Mouse (Mus musculus) midbrain, postnatal 0 days (tissue): ENCODE measurements at regions not wholly inside any gene's neighbourhood (a gene's known extent, or its start where the extent isn't known, plus 50 kb on each side); places are given as distances from the start of the nearest gene placed in this dataset. TPM values are rescaled to one million over a fixed set of nuclear protein-coding genes. Genes with fewer than 3 reads are reported as not detected.

Experiments
- ATAC-seq: fragments of 200-750 bp; cut with Nextera tagmentation; 2 replicates; pipeline ENCODE4 v1.8.0; 2017; ENCODE audit warnings: moderate number of reproducible peaks, mild to moderate bottlenecking, moderate TSS enrichment, moderate library complexity; ENCODE audit not compliant: low FRiP score
- DNase-seq: peaks from one replicate; pipeline ENCODE4 v3.0.0-alpha.2; 2015; ENCODE audit warnings: low spot score
- H3K27ac ChIP-seq: fragments of 300-500 bp; sonication (generic); 2 replicates; pipeline ENCODE4 v1.5.1; 2014; ENCODE audit warnings: low read depth, mild to moderate bottlenecking, low read length, mixed read lengths
- H3K27me3 ChIP-seq: fragments of 300-500 bp; sonication (generic); 2 replicates; pipeline ENCODE4 v1.6.1; 2014; ENCODE audit warnings: low read length, control low read depth, mixed read lengths; ENCODE audit not compliant: insufficient read depth
- H3K36me3 ChIP-seq: fragments of 300-500 bp; sonication (generic); 2 replicates; pipeline ENCODE4 v1.6.1; 2014; ENCODE audit warnings: low read length, control low read depth, mixed read lengths; ENCODE audit not compliant: insufficient read depth
- H3K4me1 ChIP-seq: fragments of 300-500 bp; sonication (generic); 2 replicates; pipeline ENCODE4 v1.6.1; 2014; ENCODE audit warnings: mild to moderate bottlenecking, control low read depth, antibody characterized with exemption, low read length, mixed read lengths; ENCODE audit not compliant: insufficient read depth
- H3K4me2 ChIP-seq: fragments of 300-500 bp; sonication (generic); 2 replicates; pipeline ENCODE4 v1.6.1; 2014; ENCODE audit warnings: low read depth, mild to moderate bottlenecking, low read length, mixed read lengths; ENCODE audit not compliant: poor library complexity, severe bottlenecking
- H3K4me3 ChIP-seq: fragments of 300-500 bp; sonication (generic); 2 replicates; pipeline ENCODE4 v1.5.1; 2014; ENCODE audit warnings: low read depth, mild to moderate bottlenecking, low read length, moderate library complexity
- H3K9ac ChIP-seq: fragments of 300-500 bp; sonication (generic); replicated peaks from 2 replicates; pipeline ENCODE4 v1.6.1; 2014; ENCODE audit warnings: mild to moderate bottlenecking, low read length, moderate library complexity, mixed read lengths; ENCODE audit not compliant: poor library complexity, severe bottlenecking
- H3K9me3 ChIP-seq: fragments of 300-500 bp; sonication (generic); 2 replicates; pipeline ENCODE4 v1.6.1; 2016; ENCODE audit warnings: low read length, control low read depth
- CTCF ChIP-seq: IDR thresholded peaks from 2 replicates; pipeline ENCODE4 v1.5.1; 2016; ENCODE audit warnings: antibody characterized with exemption, mild to moderate bottlenecking
- WGBS: fragments of 180-500 bp; shearing (Covaris S2); extraction: QIAGEN DNeasy Blood & Tissue Kit; methylation state at CpG from one replicate; pipeline ENCODE4 v1.1.7; 2014; 5-methylcytosine and 5-hydroxymethylcytosine counted together
- microRNA-seq: library from miRNA; unstranded; fragments of <30 nt; microRNA quantifications from one replicate; pipeline ENCODE4, GENCODE M21; 2016; ENCODE audit warnings: borderline number of aligned reads

DNA sequence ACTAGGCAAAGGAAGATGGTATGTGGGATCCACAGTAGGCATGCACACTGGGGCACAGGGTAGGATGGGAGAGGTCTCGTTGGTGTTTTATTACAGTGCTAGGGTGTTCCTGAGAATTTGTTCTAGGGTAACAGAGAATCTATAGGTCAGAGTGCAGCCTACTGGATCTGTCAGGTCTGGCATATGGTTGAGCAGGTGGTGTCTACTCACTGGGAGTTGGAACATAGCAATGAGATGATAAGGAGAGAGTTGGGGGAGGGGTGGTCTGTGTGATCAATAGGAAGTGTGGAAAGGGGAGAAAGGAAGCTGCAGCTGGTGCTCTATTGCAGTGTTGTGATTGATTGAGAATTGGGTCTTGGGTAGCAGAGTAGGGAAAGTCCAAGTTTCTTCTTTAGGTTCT lies 681.5 kb downstream of the Ankrd7 start:
- Histone ChIP-seq H3K36me3 (no peaks in the 10 kb centered on the region), H3K27ac (no peak overlapping the region), H3K4me2 (no peak overlapping the region), H3K27me3 (no peaks in the 10 kb centered on the region), H3K4me1 (no peaks in the 10 kb centered on the region), H3K9me3 (no peaks in the 10 kb centered on the region), H3K9ac (no peak overlapping the region), H3K4me3 (no peak overlapping the region)
- WGBS = 97% methylated on average over 1 of the region's 1 CpGs
- ATAC-seq = no peak
- DNase-seq = no peak
- no peak for TF ChIP-seq CTCF

GRCm38 (mm10) chr6:19551932-19552331 lies 685.8 kb downstream of the Ankrd7 start:
- Histone ChIP-seq H3K27ac (no peak overlapping the region), H3K27me3 (no peaks in the 10 kb centered on the region), H3K4me1 (no peaks in the 10 kb centered on the region), H3K9ac (no peak overlapping the region), H3K4me2 (no peak overlapping the region), H3K36me3 (no peaks in the 10 kb centered on the region), H3K9me3 (no peaks in the 10 kb centered on the region), H3K4me3 (no peak overlapping the region)
- peak; percentile 15; the same call in 1 of the 2 replicates for TF ChIP-seq CTCF
- ATAC-seq (no peak), DNase-seq (peak; percentile 67)

GRCm38 (mm10) chr6:19579421-19579820 lies 713.3 kb downstream of the Ankrd7 start:
- TF ChIP-seq CTCF = no peak
- no peaks in the 10 kb centered on the region for H3K4me1 ChIP-seq
- H3K36me3 ChIP-seq = no peaks in the 10 kb centered on the region
- no peak for ATAC-seq
- no peak overlapping the region for H3K4me3 ChIP-seq
- no peak overlapping the region for H3K9ac ChIP-seq
- peak; percentile 71 for DNase-seq
- no peaks in the 10 kb centered on the region for H3K9me3 ChIP-seq
- no peaks in the 10 kb centered on the region for H3K27me3 ChIP-seq
- WGBS = 58% methylated on average over 1 of the region's 1 CpGs
- no peak overlapping the region for H3K27ac ChIP-seq
- no peak overlapping the region for H3K4me2 ChIP-seq

- no peak for ATAC-seq
- Histone ChIP-seq H3K4me3 (no peak overlapping the region), H3K4me1 (no peaks in the 10 kb centered on the region), H3K4me2 (no peak overlapping the region), H3K36me3 (no peaks in the 10 kb centered on the region), H3K27ac (no peak overlapping the region), H3K9ac (no peak overlapping the region), H3K27me3 (no peaks in the 10 kb centered on the region), H3K9me3 (no peaks in the 10 kb centered on the region)
- TF ChIP-seq CTCF = no peak
- DNase-seq = peak; percentile 1
- 70% methylated on average over 1 of the region's 1 CpGs for WGBS
Measured at GRCm38 (mm10) chr6:19579887-19580286, 713.8 kb downstream of the Ankrd7 start.

Small RNA genes in the stretch of these regions (microRNA-seq; reads per million reads assigned to microRNA genes)
- gene Mir6370 = not detected
